43 mouse cellular contexts compared by ENCODE assay signal in genomic region chr7:14116761-14117160, GRCm38 (mm10). TPM values are rescaled to one million over a fixed set of nuclear protein-coding genes. Genes with fewer than 3 reads are reported as not detected.
"Had no signal": no experiment of that assay in that cellular context is flagged by ENCODE, and none has a peak within 500 bp of the region (broad histone marks: within the 10 kb centered on the region; RNA-seq: fewer than 3 reads in every experiment).

No protein-coding gene starts in this region.

- H3K9ac ChIP-seq: heart, embryonic 12.5 days; hindbrain, embryonic 13.5 days; hindbrain, embryonic 15.5 days; kidney, embryonic 15.5 days; limb, embryonic 13.5 days; limb, embryonic 15.5 days; liver, embryonic 14.5 days had no signal

- DNase-seq: gastrocnemius, adult 2 months; gastrocnemius, postnatal 10 days; gastrocnemius, postnatal 36 days; heart, adult 18-20 months; heart, postnatal 14 days; heart, postnatal 36 days; kidney, adult 11 months; kidney, adult 2 months; kidney, adult 9 months; kidney, postnatal 14 days; kidney, postnatal 36 days; layer of hippocampus, adult 9-11 months; layer of hippocampus, postnatal 36 days; left cerebral cortex, postnatal 4 days; lung, adult 18-20 months had no signal

- H3K27ac ChIP-seq: gastrocnemius, adult 2 months; heart, embryonic 10.5 days; hindbrain, embryonic 13.5 days; hindbrain, embryonic 15.5 days; hindbrain, postnatal 0 days; kidney, embryonic 15.5 days; kidney, postnatal 0 days; limb, embryonic 13.5 days; limb, embryonic 15.5 days; liver, embryonic 14.5 days had no signal

- H3K4me3 ChIP-seq: gastrocnemius, adult 2 months; heart, embryonic 10.5 days; heart, embryonic 12.5 days; hindbrain, embryonic 13.5 days; hindbrain, embryonic 15.5 days; kidney, embryonic 15.5 days; limb, embryonic 13.5 days; limb, embryonic 15.5 days had no signal

- ATAC-seq: hindbrain, postnatal 0 days; intestine, embryonic 16.5 days had no signal

- H3K4me1 ChIP-seq: heart, embryonic 10.5 days; heart, embryonic 12.5 days; hindbrain, embryonic 13.5 days; hindbrain, embryonic 15.5 days; kidney, embryonic 15.5 days; limb, embryonic 13.5 days; limb, embryonic 15.5 days had no signal

- H3K36me3 ChIP-seq: heart, embryonic 10.5 days; heart, embryonic 12.5 days; hindbrain, embryonic 13.5 days; hindbrain, embryonic 15.5 days; kidney, embryonic 15.5 days; limb, embryonic 13.5 days; limb, embryonic 15.5 days had no signal

- H3K4me2 ChIP-seq: heart, embryonic 12.5 days; hindbrain, embryonic 13.5 days; hindbrain, embryonic 15.5 days; kidney, embryonic 15.5 days; limb, embryonic 13.5 days; limb, embryonic 15.5 days; liver, embryonic 11.5 days had no signal

- H3K9me3 ChIP-seq: kidney, embryonic 15.5 days; limb, embryonic 15.5 days had no signal

- H3K27me3 ChIP-seq: heart, embryonic 12.5 days; hindbrain, embryonic 13.5 days; hindbrain, embryonic 15.5 days; kidney, embryonic 15.5 days; limb, embryonic 13.5 days; limb, embryonic 15.5 days had no signal

RNA-seq across cellular contexts. Expression of gene Sult2a3, which starts 6.1 kb away (rescaled TPM):
- total RNA-seq: gastrocnemius, adult 2 months; gastrocnemius, postnatal 10 days; gastrocnemius, postnatal 36 days; granulocyte monocyte progenitor cell, adult 5-6 weeks; heart, adult 18-20 months; heart, adult 8-10 months; heart, postnatal 14 days; heart, postnatal 36 days; hematopoietic stem cell, adult 5-6 weeks; hindbrain, postnatal 0 days; layer of hippocampus, adult 18-20 months; layer of hippocampus, adult 8-10 months; layer of hippocampus, postnatal 14 days; layer of hippocampus, postnatal 36 days; left cerebral cortex, adult 18-20 months; left cerebral cortex, adult 8-10 months; left cerebral cortex, postnatal 10 days; left cerebral cortex, postnatal 25 days; left cerebral cortex, postnatal 4 days had no signal
- polyA plus RNA-seq: heart, embryonic 10.5 days; heart, embryonic 12.5 days; heart, embryonic 14.5 days; heart, embryonic 16.5 days; hindbrain, embryonic 11.5 days; hindbrain, embryonic 13.5 days; hindbrain, embryonic 15.5 days; hindbrain, postnatal 0 days; intestine, embryonic 14.5 days; intestine, embryonic 16.5 days; kidney, adult 2 months; kidney, embryonic 15.5 days; kidney, postnatal 0 days; large intestine, adult 2 months; limb, embryonic 11.5 days; limb, embryonic 13.5 days; limb, embryonic 15.5 days; liver, embryonic 11.5 days had no signal
